Mouse (Mus musculus): ENCODE results near the gene Cbx4. TPM values are rescaled to one million over a fixed set of nuclear protein-coding genes. Genes with fewer than 3 reads are reported as not detected.

The Cbx4 gene
- polyA plus RNA-seq, 1 experiment from 2014 or later, result 13.2 TPM

DNA sequence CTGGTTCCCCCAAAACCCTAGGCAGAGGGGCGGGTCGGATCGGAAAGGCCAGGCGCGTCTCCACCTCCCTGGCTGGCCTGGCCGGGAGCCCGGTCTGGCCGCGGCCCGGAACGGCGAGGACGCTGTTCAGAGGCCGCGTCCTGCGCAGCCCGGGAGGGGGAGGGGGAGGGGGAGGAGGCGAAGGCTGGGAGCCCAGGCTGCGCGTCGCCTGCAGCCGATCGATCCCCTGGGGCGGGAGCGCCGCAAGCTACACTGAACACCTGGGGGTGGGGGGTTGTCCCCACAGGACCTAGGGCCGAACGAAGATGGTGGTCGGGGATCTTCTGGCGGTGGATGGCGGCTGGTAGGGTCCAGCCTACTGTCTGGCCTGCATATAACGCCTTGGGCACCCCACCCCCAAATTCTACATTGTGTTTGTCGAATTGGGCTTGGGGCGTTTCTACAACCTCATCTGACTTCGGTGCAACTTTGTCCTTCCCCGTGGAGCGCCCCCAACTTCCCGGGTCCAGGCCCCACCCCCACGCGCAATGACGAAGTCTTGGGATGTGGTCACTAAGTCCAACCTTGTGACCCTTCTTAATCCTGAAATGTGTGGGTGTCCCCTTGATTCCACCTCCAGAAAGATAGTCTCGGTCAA is 5.1 kb upstream of the Cbx4 start:
- Histone ChIP-seq H3K27ac (ENCODE audit: poor library complexity, severe bottlenecking) (no peak overlapping the region), H3K36me3 (no peaks in the 10 kb centered on the region), H3K9ac (peak overlapping the region; percentile 75), H3K9me3 (replicated peaks) (no peaks in the 10 kb centered on the region), H3K27me3 (replicated peaks) (peaks cover 38% of the 10 kb centered on the region), H3K4me1 (replicated peaks) (peaks cover 68% of the 10 kb centered on the region), H3K4me2 (peak overlapping the region; percentile 96), H3K4me3 (peak overlapping the region; percentile 57)
- peak; percentile 65 for ATAC-seq (ENCODE audit: insufficient number of reproducible peaks, low FRiP score)
- 2% methylated on average over 33 of the region's 42 CpGs for WGBS

DNA sequence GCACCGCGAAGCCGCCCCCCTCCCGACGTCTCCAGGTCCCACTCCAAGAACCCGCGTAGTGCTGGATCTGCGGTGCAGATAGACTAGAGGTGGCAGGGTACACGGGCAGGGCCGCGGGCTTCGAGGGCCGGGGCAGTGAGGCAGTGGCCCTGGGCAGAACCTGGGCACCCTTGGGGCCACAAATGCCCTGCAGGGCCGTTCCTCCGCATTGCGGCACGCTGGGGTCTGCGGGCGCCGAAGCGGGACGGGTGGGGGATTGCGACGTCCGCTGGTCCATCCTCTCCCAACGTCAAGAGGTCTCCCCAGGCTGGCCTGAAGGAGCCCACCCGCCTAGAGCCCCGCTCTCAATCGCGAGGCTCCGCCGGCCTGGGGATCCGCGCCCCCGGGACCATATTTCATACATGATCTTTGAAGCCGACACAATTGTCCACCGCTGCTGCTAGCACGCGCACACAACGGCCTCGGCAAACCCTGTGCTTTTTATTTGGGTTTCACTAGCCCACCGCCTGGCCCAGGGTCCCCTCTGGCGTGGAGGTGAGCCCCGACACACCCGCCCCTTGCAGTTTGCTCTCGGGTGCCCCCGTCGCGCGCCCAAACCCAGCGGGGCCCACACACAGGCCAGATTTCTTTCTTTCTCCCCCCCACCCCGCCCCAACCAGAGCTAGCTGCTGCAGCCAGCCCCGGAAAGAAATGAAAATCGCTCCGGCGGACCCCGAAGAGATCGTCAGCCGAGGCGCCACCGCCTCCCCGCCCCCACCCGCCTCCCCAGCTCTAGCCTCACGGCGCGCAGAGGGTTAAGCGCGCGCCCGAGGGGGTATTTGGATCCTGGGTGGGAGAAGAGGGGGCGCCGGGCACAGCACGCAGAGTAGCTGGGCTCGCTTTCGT is 4.3 kb upstream of the Cbx4 start:
- Histone ChIP-seq H3K4me2 (peak overlapping the region; percentile 96), H3K4me1 (replicated peaks) (peaks cover 60% of the 10 kb centered on the region), H3K9ac (peak overlapping the region; percentile 75), H3K36me3 (no peaks in the 10 kb centered on the region), H3K27me3 (replicated peaks) (peaks cover 36% of the 10 kb centered on the region), H3K27ac (ENCODE audit: poor library complexity, severe bottlenecking) (no peak overlapping the region), H3K4me3 (peak overlapping the region; percentile 57), H3K9me3 (replicated peaks) (no peaks in the 10 kb centered on the region)
- no peak for ATAC-seq (ENCODE audit: insufficient number of reproducible peaks, low FRiP score)
- under 1% methylated on average over 75 of the region's 75 CpGs for WGBS

- WGBS, result under 1% methylated on average over 41 of the region's 41 CpGs
- peaks cover 36% of the 10 kb centered on the region for H3K27me3 ChIP-seq (replicated peaks)
Observed at GRCm38 (mm10) chr11:119089235-119090075, 3.4 kb upstream of the Cbx4 start.

DNA sequence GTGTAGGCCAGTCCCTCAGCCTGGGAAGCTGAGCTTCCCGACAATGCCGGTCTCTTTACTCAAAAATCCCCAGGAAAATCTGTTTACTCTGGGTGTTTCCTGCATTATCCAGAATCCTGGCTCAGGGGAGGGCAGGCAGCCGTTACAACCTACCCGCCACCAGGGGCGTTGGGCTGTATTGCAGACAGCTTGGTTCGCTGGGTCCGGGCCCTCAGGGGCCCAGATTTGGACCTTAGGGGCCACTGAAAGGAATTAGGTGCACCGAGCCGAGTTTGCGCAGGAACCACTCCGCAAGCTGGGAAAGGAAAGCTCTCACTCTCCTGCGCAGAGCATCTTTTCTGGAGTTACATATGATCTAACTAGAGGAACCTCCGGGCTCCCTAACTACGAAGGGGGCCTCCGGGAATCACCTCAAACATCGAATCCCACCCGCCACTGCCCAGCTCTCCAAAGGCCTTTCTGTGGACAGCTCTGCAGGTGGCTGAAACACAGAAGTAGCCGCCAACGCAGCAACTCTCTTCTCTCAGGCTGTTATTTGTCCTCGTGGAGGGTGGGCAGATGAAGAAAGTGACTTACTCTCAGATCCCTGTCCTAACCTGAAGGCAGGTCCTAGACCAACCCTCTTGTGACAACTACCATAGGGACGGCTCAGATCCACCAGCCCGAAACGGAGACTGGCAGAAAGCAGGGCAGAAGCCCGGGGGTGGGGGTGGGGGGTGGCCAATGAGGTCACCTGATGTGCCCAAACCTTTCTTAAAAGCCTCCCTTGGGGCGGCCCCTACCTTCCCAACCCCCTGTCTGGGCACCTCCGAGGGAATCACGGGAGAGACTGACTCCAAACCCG is 2.6 kb upstream of the Cbx4 start:
- Histone ChIP-seq H3K9ac (no peak overlapping the region), H3K27me3 (replicated peaks) (peaks cover 36% of the 10 kb centered on the region), H3K36me3 (no peaks in the 10 kb centered on the region), H3K27ac (ENCODE audit: poor library complexity, severe bottlenecking) (no peak overlapping the region), H3K9me3 (replicated peaks) (no peaks in the 10 kb centered on the region), H3K4me2 (peak overlapping the region; percentile 96; the same call in 1 of the 2 replicates), H3K4me3 (peak overlapping the region; percentile 57; the same call in 1 of the 2 replicates), H3K4me1 (replicated peaks) (peaks cover 61% of the 10 kb centered on the region)
- no peak for ATAC-seq (ENCODE audit: insufficient number of reproducible peaks, low FRiP score)
- 2% methylated on average over 28 of the region's 28 CpGs for WGBS

More at GRCm38 (mm10) chr11:119089235-119090075, 3.4 kb upstream of the Cbx4 start:
- peak overlapping the region; percentile 75; the same call in 1 of the 2 replicates for H3K9ac ChIP-seq
- peak overlapping the region; percentile 96 for H3K4me2 ChIP-seq
- no peak overlapping the region for H3K27ac ChIP-seq (ENCODE audit: poor library complexity, severe bottlenecking)
- peak overlapping the region; percentile 57 for H3K4me3 ChIP-seq
- ATAC-seq (ENCODE audit: insufficient number of reproducible peaks, low FRiP score), result no peak
- no peaks in the 10 kb centered on the region for H3K9me3 ChIP-seq (replicated peaks)
- H3K4me1 ChIP-seq (replicated peaks), result peaks cover 56% of the 10 kb centered on the region
- H3K36me3 ChIP-seq, result no peaks in the 10 kb centered on the region

DNA sequence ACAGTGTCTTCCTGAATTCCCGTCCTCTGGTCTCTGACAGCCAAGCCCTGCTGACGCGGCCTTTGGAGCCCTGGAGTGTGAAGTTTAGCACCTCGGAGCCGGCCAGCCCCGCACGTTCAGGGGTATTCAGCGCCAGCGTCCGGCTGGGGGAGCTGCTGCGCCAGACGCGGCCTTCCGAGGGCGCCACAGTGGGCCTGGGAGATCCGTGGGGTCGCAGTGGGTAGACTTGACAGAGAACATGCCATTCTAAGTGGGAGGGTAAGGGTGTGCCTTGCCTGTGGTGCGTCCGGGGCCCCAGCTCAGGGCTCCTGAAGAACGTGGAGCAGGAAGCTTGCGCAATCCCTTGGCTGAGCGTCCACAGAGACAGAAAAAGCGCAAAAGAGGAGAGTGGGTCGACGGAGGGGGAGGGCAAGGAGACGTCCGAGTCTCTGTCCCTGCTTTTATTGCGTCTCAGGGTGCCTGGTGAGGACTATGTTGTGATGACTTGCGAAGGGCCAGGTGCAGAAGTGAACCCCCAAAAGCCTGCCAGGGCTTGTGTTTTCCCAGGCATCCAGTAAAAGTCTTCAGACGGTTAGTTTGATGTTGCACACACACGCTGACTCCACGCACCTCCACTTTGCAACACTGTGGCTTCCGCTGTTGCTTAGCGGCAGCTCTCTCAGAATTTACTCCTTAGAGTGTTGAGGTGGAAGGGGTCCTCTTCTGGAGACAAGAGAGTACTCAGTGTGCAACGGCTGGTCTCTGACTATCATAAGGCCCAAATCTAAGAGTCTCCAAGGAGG is 1.5 kb upstream of the Cbx4 start:
- Histone ChIP-seq H3K36me3 (peaks cover 2% of the 10 kb centered on the region; the same call in 1 of the 2 replicates), H3K27me3 (replicated peaks) (peaks cover 46% of the 10 kb centered on the region), H3K9me3 (replicated peaks) (no peaks in the 10 kb centered on the region), H3K4me1 (replicated peaks) (peaks cover 69% of the 10 kb centered on the region), H3K4me3 (peak overlapping the region; percentile 21), H3K4me2 (peak overlapping the region; percentile 45), H3K9ac (peak overlapping the region; percentile 9; the same call in 1 of the 2 replicates), H3K27ac (ENCODE audit: poor library complexity, severe bottlenecking) (no peak overlapping the region)
- 5% methylated on average over 35 of the region's 35 CpGs for WGBS
- no peak for ATAC-seq (ENCODE audit: insufficient number of reproducible peaks, low FRiP score)

GRCm38 (mm10) chr11:119085279-119086062 is 550 bp downstream of the Cbx4 start:
- under 1% methylated on average over 66 of the region's 66 CpGs for WGBS
- Histone ChIP-seq H3K36me3 (peaks cover 23% of the 10 kb centered on the region), H3K9me3 (replicated peaks) (no peaks in the 10 kb centered on the region), H3K4me1 (replicated peaks) (peaks cover 79% of the 10 kb centered on the region), H3K4me2 (peak overlapping the region; percentile 95), H3K4me3 (peak overlapping the region; percentile 83), H3K27me3 (replicated peaks) (peaks cover 67% of the 10 kb centered on the region), H3K9ac (peak overlapping the region; percentile 95), H3K27ac (ENCODE audit: poor library complexity, severe bottlenecking) (peak overlapping the region; percentile 98)
- ATAC-seq (ENCODE audit: insufficient number of reproducible peaks, low FRiP score), result peak; percentile 40

GRCm38 (mm10) chr11:119084446-119085278 is 1.4 kb downstream of the Cbx4 start:
- Histone ChIP-seq H3K9ac (peak overlapping the region; percentile 95), H3K4me3 (peak overlapping the region; percentile 83), H3K4me2 (peak overlapping the region; percentile 95), H3K27me3 (replicated peaks) (peaks cover 61% of the 10 kb centered on the region), H3K36me3 (peaks cover 24% of the 10 kb centered on the region), H3K9me3 (replicated peaks) (no peaks in the 10 kb centered on the region), H3K27ac (ENCODE audit: poor library complexity, severe bottlenecking) (peak overlapping the region; percentile 98), H3K4me1 (replicated peaks) (peaks cover 77% of the 10 kb centered on the region)
- WGBS, result 2% methylated on average over 18 of the region's 18 CpGs
- no peak for ATAC-seq (ENCODE audit: insufficient number of reproducible peaks, low FRiP score)

GRCm38 (mm10) chr11:119083724-119084445 is 2.1 kb downstream of the Cbx4 start:
- Histone ChIP-seq H3K27me3 (replicated peaks) (peaks cover 55% of the 10 kb centered on the region), H3K9me3 (replicated peaks) (no peaks in the 10 kb centered on the region), H3K4me2 (peak overlapping the region; percentile 95), H3K27ac (ENCODE audit: poor library complexity, severe bottlenecking) (no peak overlapping the region), H3K36me3 (peaks cover 24% of the 10 kb centered on the region), H3K4me1 (replicated peaks) (peaks cover 77% of the 10 kb centered on the region), H3K9ac (peak overlapping the region; percentile 95), H3K4me3 (peak overlapping the region; percentile 83)
- ATAC-seq (ENCODE audit: insufficient number of reproducible peaks, low FRiP score), result no peak
- WGBS, result 6% methylated on average over 28 of the region's 28 CpGs
